Mouse (Mus musculus) spleen, postnatal 0 days (tissue): ENCODE data around the gene Pdcd2l. TPM values are rescaled to one million over a fixed set of nuclear protein-coding genes. Genes with fewer than 3 reads are reported as not detected.

Experiments used
- polyA plus RNA-seq: library from polyadenylated mRNA; unstranded; fragments of >200 nt; fragmentation: Nextera tagmentation; extraction: Ambion mirVana; gene quantifications from 2 replicates; pipeline ENCODE4 v1.2.1, GENCODE M21; 2015

Pdcd2l gene
- polyA plus RNA-seq: 23.1 and 30.8 TPM in 2 replicates

DNA sequence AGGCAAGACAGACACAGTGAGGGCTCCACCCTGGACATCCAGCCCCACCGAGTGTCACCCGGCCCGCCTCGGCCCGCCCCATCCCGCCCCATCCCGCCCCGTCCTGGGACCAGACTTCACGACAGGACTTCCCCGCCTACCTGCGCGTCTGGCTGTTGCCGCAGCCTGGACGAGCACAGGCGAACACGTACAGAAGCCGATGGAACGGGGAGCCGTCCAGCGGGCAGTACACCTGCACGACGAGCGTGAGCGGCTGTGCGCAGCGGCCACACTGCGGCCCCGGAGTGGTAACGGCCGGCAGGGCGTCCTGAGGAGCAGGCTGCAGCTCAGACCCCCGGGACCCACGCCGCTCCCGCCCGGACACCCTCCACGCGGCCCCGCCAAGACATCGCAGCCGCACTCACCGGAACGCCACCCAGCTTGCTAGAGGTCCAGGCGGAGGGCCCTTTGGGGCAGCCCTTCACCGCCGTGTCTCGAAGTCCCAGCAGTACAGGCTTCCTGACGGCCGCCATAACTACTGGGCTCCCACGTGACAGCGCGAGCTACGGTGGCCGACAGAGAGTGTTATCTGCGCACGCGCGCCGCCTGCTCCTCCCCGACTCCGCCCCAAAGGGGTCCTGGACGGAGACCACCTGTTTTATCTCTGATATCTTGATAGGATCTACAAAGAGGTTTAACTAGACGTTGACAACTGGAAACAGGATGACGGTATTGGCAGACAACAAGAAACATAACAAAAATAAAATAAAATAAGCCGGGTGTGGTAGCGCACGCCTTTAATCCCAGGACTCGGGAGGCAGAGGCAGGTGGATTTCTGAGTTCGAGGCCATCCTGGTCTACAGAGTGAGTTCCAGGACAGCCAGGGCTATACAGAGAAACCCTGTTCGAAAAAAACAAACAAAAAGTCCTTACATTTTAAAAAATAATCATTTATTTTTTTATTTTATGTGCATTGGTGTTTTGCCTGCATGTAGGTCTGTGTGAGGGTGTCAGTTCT, at the start of gene Pdcd2l:
Gene Pdcd2l (minus strand): TSS at position 530 of the 997 bp plus-strand sequence.

DNA sequence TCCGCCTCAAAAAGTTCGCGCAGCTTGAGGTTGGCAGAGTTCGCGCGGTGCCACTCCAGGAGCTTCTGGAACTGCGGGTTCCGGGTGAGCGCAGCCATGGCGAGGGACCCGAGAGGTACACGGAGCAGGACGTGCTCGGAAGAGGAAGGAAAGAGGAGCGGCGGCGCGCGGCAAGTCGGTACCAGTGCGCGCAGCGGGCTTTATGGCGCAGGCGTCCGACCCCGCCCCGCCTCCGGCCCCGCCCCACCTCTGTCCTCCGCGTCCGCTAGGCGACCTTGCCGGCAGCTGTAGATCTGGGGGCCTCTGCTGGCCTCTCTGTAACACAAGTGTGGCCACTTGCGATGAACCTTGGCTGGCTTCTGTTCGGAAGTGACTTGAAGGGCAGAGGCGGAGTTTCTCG, 33.7 kb upstream of the Pdcd2l start, which contains the start of gene Gpi1:
Gene Gpi1 (minus strand): TSS at position 221 of the 400 bp plus-strand sequence.

DNA sequence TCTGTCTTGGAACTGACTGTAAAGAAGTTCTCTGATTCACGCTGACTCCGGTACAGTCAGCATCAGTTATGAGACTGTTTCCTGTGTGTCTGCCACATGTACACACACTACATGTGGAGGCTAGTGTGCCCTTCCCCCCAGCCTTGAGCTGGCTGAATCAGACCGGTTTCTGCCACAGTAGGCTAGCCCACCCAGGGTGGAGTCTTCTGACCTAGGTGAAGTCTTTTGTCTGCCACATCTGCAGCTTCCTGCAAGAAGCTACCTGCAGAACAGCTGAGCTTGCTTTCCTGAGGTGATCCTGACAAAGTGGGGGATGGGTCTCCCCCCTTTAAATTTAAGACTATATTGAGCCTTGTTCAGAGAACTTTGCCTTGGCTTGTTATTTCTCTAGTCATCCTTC, 27.0 kb downstream of the Pdcd2l start, which contains the start of gene Uba2:
Gene Uba2 (minus strand): TSS at position 146 of the 400 bp plus-strand sequence.

Other genes with a start within 250 kb of the Pdcd2l start
- gene Scgb2b27, start 182.7 kb downstream of the Pdcd2l start, polyA plus RNA-seq: not detected in 2 replicates
- not detected in 2 replicates for gene Scgb1b27, start 175.2 kb downstream of the Pdcd2l start, polyA plus RNA-seq
- gene Scgb1b30, start 101.2 kb downstream of the Pdcd2l start, polyA plus RNA-seq: not detected in 2 replicates
- gene Wtip, start 63.4 kb downstream of the Pdcd2l start, polyA plus RNA-seq: 1.5 and 2.4 TPM in 2 replicates
- 115 and 117 TPM in 2 replicates for gene Uba2, start 27.1 kb downstream of the Pdcd2l start, polyA plus RNA-seq
- gene Gpi1, start 33.7 kb upstream of the Pdcd2l start, polyA plus RNA-seq: 145 and 176 TPM in 2 replicates
- gene Gm6096, start 54.4 kb upstream of the Pdcd2l start, polyA plus RNA-seq: not detected in 2 replicates
- gene 4931406P16Rik, start 116.9 kb upstream of the Pdcd2l start, polyA plus RNA-seq: 22.4 and 23.3 TPM in 2 replicates
- 59.4 and 59.7 TPM in 2 replicates for gene Lsm14a, start 196.7 kb upstream of the Pdcd2l start, polyA plus RNA-seq